Mouse (Mus musculus): ENCODE measurements at regions not wholly inside any gene's neighbourhood (a gene's known extent, or its start where the extent isn't known, plus 50 kb on each side); places are given as distances from the start of the nearest gene placed in this dataset.

DNA sequence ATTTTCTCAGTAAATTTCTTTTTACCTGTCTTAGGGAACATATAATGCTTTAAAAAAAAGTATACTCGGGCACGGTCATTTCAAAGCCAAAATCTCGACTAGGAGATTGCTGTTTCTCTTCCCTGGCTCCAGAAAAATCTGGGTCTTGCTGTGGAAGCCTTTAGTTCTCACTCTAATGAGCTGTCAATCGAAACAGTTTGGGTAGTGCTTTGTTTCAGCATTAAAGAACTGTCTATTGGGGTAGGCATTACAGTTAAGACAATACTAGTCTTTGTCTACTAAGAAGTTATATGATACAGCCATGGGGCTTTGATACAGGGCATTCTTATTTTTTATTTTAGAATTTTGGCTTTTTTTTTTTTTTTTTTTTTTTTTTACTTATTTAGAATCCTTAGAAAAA is 71.9 kb upstream of the Fam181b start:
- TF ChIP-seq CTCF (IDR thresholded peaks at IDR 0.05; ENCODE audit: low read depth) (no peak), EP300 (optimal IDR thresholded peaks at IDR 0.05) (no peak)

Data from stomach, postnatal 0 days (tissue).